Mouse (Mus musculus) gastrocnemius, postnatal 25 days (tissue): Measurements from ENCODE around the gene Espnl. TPM values are rescaled to one million over a fixed set of nuclear protein-coding genes. Genes with fewer than 3 reads are reported as not detected.

Source experiments
- DNase-seq: peaks from one replicate; pipeline ENCODE4 v3.0.0; 2022
- total RNA-seq, 2 experiments: library from RNA; stranded (reverse); gene quantifications; 1 replicate in 1 of 2; 2 replicates in 1 of 2; pipeline ENCODE4 v1.2.3; 2021

Espnl gene
- total RNA-seq, 2 experiments from 2014 or later: 0.08 to 0.18 TPM

- no peak for DNase-seq
Measured at GRCm38 (mm10) chr1:91380453-91381090, 58.7 kb downstream of the Espnl start.

GRCm38 (mm10) chr1:91381091-91381471 is 59.2 kb downstream of the Espnl start:
- DNase-seq: no peak

GRCm38 (mm10) chr1:91390369-91390768 is 68.5 kb downstream of the Espnl start:
- no peak for DNase-seq

GRCm38 (mm10) chr1:91397927-91398259 is 76.0 kb downstream of the Espnl start:
- DNase-seq: no peak

Other genes starting within 250 kb of the Espnl start
- gene Rbm44, start 177.0 kb upstream of the Espnl start, total RNA-seq: not detected
- gene Ramp1, start 142.3 kb upstream of the Espnl start, total RNA-seq: 10 to 100 TPM; 23.9 to 32.4 TPM
- gene Ube2f, start 71.8 kb upstream of the Espnl start, total RNA-seq: 10 to 100 TPM; 58.9 to 66.0 TPM
- gene Scly, start 23.7 kb upstream of the Espnl start, total RNA-seq: 10 to 100 TPM in 1 of 2 experiments, 1 to 10 TPM in 1; 9.8 to 13.9 TPM
- 100 to 1,000 TPM in 1 of 2 experiments, 10 to 100 TPM in 1; 87.8 to 132 TPM for gene Klhl30, start 28.9 kb downstream of the Espnl start, total RNA-seq
- 1 to 10 TPM; 2.3 to 3.6 TPM for gene Erfe, start 44.4 kb downstream of the Espnl start, total RNA-seq
- 10 to 100 TPM; 30.1 to 35.8 TPM for gene Ilkap, start 76.7 kb downstream of the Espnl start, total RNA-seq
- 1 to 10 TPM; 6.9 to 8.6 TPM for gene Hes6, start 92.0 kb downstream of the Espnl start, total RNA-seq
- gene Per2, start 137.2 kb downstream of the Espnl start, total RNA-seq: 1 to 10 TPM in 1 of 2 experiments, under 1 TPM in 1; 0.97 to 7.1 TPM
- 1 to 10 TPM; 2.9 to 3.2 TPM for gene Traf3ip1, start 172.6 kb downstream of the Espnl start, total RNA-seq
- 10 to 100 TPM; 15.5 TPM for gene Asb1, start 218.5 kb downstream of the Espnl start, total RNA-seq